Mouse (Mus musculus) liver, embryonic 12.5 days (tissue): Measurements from ENCODE around the gene Naaladl2. TPM values are rescaled to one million over a fixed set of nuclear protein-coding genes. Genes with fewer than 3 reads are reported as not detected.
"Not testable (repeated sequence)": the region's sequence is repeated elsewhere in the genome, so short reads cannot be mapped to it uniquely, and the experiment has no call there.

Source experiments
- ATAC-seq: fragments of 200-750 bp; cut with Nextera tagmentation; 2 replicates; pipeline ENCODE4 v1.8.0; 2017; ENCODE audit warnings: moderate number of reproducible peaks, mild to moderate bottlenecking, moderate library complexity
- H3K27ac ChIP-seq: fragments of 300-500 bp; sonication (generic); 2 replicates; pipeline ENCODE4 v1.5.1; 2016; ENCODE audit warnings: mild to moderate bottlenecking
- H3K27me3 ChIP-seq: fragments of 300-500 bp; sonication (generic); replicated peaks from 2 replicates; pipeline ENCODE4 v1.6.1; 2016; ENCODE audit warnings: mild to moderate bottlenecking, moderate library complexity
- H3K36me3 ChIP-seq: fragments of 300-500 bp; sonication (generic); 2 replicates; pipeline ENCODE4 v1.6.1; 2016; ENCODE audit warnings: mild to moderate bottlenecking, moderate library complexity
- H3K4me1 ChIP-seq: fragments of 300-500 bp; sonication (generic); 2 replicates; pipeline ENCODE4 v1.6.1; 2016
- H3K4me2 ChIP-seq: fragments of 300-500 bp; sonication (generic); 2 replicates; pipeline ENCODE4 v1.6.1; 2016; ENCODE audit warnings: mild to moderate bottlenecking, moderate library complexity
- H3K4me3 ChIP-seq: fragments of 300-500 bp; sonication (generic); 2 replicates; pipeline ENCODE4 v1.5.1; 2016; ENCODE audit warnings: mild to moderate bottlenecking, moderate library complexity
- H3K9ac ChIP-seq: fragments of 300-500 bp; sonication (generic); 2 replicates; pipeline ENCODE4 v1.6.1; 2016; ENCODE audit warnings: mild to moderate bottlenecking, moderate library complexity
- H3K9me3 ChIP-seq: fragments of 300-500 bp; sonication (generic); replicated peaks from 2 replicates; pipeline ENCODE4 v1.6.1; 2016; ENCODE audit warnings: mild to moderate bottlenecking, moderate library complexity
- WGBS: fragments of 180-500 bp; shearing (Covaris S2); methylation state at CpG from one replicate; pipeline ENCODE4 v1.1.7; 2016; ENCODE audit not compliant: insufficient replicate concordance; 5-methylcytosine and 5-hydroxymethylcytosine counted together
- polyA plus RNA-seq: library from polyadenylated mRNA; unstranded; fragments of >200 nt; fragmentation: Nextera tagmentation; extraction: Ambion mirVana; gene quantifications from 2 replicates; pipeline ENCODE4 v1.2.1, GENCODE M21; 2016

The Naaladl2 gene
- polyA plus RNA-seq, 1 experiment from 2014 or later, result 0.25 TPM

DNA sequence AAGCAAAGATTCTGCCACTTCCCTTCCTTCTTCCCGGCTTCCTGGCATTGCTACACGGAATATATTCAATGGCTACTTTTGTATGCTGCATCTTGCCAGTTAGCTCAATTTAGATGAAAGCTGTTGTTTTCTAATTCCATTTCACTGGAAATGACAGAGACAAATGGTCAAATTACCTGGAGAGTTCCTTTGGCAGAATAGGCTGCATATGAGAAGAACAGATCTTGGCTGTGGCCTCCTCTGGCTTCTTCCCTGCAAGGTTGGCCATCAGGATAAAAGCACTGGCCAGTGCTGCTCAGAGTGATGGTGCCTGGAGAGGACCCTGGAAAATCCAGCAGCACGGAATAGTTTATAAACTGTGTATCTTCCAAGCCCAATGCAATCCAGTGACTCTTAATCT lies 711.3 kb downstream of the Naaladl2 start:
- WGBS, result 59% methylated on average over 3 of the region's 3 CpGs
- H3K4me2 ChIP-seq, result no peak overlapping the region
- no peak for ATAC-seq
- H3K27me3 ChIP-seq, result no peaks in the 10 kb centered on the region
- no peaks in the 10 kb centered on the region for H3K4me1 ChIP-seq
- no peak overlapping the region for H3K27ac ChIP-seq
- H3K36me3 ChIP-seq, result no peaks in the 10 kb centered on the region
- H3K4me3 ChIP-seq, result no peak overlapping the region
- H3K9ac ChIP-seq, result no peak overlapping the region
- no peaks in the 10 kb centered on the region for H3K9me3 ChIP-seq

DNA sequence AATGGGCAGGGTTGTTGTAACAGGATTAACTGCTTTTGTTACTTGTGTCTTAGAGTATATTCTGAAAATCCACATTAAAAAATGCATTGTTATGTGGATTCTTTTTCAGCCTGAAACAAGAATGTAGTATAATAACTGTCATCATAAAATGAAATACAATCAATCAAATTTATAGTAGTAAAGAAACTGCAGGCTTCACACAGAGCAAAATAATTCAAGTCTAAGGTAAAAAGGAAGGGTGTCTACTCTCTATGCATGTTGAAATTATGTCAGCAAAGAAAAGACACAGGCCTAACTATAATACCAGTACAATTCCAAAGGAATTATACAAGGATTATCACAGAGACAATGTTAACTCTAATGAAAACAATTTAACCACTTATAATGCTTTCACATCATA lies 752.3 kb downstream of the Naaladl2 start:
- no peak overlapping the region for H3K27ac ChIP-seq
- no peaks in the 10 kb centered on the region for H3K4me1 ChIP-seq
- H3K9me3 ChIP-seq, result no peaks in the 10 kb centered on the region
- no peak overlapping the region for H3K4me2 ChIP-seq
- no peaks in the 10 kb centered on the region for H3K27me3 ChIP-seq
- H3K4me3 ChIP-seq, result no peak overlapping the region
- H3K36me3 ChIP-seq, result no peaks in the 10 kb centered on the region
- ATAC-seq, result no peak
- H3K9ac ChIP-seq, result no peak overlapping the region

DNA sequence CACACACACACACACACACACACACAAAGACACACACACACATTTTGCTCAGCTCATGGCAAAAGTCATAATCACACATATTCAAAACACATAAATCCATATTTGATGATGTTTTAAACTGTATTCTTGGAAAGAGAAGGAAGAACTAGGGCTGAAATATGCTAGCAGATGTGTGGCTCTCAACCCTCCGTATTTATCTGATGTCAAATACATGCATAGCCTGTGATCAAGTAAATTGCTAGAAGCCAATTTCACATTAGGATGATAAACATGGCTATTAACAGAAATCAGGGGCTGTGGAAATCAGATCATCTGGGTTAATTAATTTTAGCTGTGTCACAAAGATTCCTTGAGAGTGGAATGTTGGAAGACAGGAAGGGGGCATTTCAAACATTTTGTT lies 752.8 kb downstream of the Naaladl2 start:
- no peak for ATAC-seq
- H3K4me2 ChIP-seq, result no peak overlapping the region
- H3K9ac ChIP-seq, result no peak overlapping the region
- no peak overlapping the region for H3K4me3 ChIP-seq
- no peaks in the 10 kb centered on the region for H3K36me3 ChIP-seq
- H3K9me3 ChIP-seq, result no peaks in the 10 kb centered on the region
- H3K27me3 ChIP-seq, result no peaks in the 10 kb centered on the region
- WGBS, result 66% methylated on average over 1 of the region's 1 CpGs
- no peak overlapping the region for H3K27ac ChIP-seq
- H3K4me1 ChIP-seq, result no peaks in the 10 kb centered on the region

DNA sequence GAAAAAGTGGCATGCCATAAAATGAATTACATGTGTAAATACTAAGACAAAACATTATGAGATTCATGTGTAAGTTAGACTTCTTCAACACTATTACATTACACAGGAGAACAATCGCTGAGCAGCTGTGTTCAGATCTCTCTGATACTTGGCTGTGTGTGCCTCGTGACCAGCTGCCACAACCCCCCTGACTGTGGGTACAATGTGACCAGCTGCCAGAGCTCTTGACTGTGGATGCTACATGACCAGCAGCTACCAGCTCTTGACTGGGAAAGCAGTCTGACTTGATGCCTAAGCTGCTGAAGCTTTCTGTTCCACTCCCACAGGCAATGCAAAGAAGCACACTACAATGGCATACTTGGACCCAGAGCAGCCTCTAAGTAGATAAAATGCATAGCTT lies 789.1 kb downstream of the Naaladl2 start:
- H3K4me3 ChIP-seq, result no peak overlapping the region
- WGBS, result 46% methylated on average over 2 of the region's 2 CpGs

DNA sequence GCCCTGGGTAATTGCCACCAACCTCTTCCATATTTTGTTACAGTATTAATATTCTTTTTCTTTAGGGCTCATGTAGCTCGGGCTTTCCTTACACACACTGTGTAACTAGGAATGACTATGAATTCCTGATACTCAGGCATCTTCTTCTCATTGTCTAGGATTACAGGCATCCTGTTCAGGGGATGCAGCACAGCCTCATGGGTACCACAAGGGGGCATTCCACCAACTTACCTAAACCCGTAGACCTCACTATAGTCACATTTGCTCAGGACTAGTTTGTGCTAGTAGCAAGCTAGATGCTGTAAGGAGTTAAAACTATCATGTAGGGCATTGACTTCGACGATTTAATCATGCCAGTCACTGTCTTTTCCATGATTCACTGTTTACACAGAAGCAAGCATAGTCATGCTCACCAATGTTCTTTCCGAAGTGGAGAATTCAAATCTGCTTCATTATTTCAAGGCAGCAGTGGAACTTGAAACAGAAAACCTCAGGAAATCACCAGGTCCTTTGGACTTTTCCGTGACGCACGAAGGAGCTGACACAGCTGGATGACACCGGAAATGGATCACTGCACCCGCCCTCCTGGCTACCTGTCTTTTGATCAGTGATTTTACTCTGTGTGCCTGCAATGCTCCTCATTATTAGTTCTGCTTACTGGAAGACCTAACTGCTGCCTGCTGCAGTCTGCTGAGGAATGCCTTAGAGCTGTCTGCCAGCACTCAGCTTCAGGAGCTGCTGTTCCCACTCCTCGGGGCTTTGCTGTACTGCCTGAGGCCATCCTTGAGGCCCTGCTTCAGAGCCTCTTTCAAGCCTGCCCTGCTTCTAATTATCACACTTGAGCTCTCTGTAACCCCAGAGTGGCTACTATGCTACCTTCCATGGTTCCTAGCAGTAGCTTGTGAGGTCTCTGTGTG lies 822.3 kb downstream of the Naaladl2 start:
- no peak for ATAC-seq
- no peaks in the 10 kb centered on the region for H3K36me3 ChIP-seq
- H3K27ac ChIP-seq, result no peak overlapping the region
- H3K4me3 ChIP-seq, result no peak overlapping the region
- WGBS, result 61% methylated on average over 11 of the region's 11 CpGs
- no peaks in the 10 kb centered on the region for H3K27me3 ChIP-seq
- no peaks in the 10 kb centered on the region for H3K4me1 ChIP-seq
- H3K9me3 ChIP-seq, result no peaks in the 10 kb centered on the region
- H3K9ac ChIP-seq, result no peak overlapping the region
- H3K4me2 ChIP-seq, result no peak overlapping the region

More for the DNA sequence above, 789.1 kb downstream of the Naaladl2 start:
- H3K4me1 ChIP-seq, result no peaks in the 10 kb centered on the region
- no peak overlapping the region for H3K27ac ChIP-seq
- no peak overlapping the region for H3K4me2 ChIP-seq
- no peaks in the 10 kb centered on the region for H3K27me3 ChIP-seq
- no peaks in the 10 kb centered on the region for H3K9me3 ChIP-seq
- ATAC-seq, result no peak
- H3K36me3 ChIP-seq, result no peaks in the 10 kb centered on the region
- no peak overlapping the region for H3K9ac ChIP-seq

DNA sequence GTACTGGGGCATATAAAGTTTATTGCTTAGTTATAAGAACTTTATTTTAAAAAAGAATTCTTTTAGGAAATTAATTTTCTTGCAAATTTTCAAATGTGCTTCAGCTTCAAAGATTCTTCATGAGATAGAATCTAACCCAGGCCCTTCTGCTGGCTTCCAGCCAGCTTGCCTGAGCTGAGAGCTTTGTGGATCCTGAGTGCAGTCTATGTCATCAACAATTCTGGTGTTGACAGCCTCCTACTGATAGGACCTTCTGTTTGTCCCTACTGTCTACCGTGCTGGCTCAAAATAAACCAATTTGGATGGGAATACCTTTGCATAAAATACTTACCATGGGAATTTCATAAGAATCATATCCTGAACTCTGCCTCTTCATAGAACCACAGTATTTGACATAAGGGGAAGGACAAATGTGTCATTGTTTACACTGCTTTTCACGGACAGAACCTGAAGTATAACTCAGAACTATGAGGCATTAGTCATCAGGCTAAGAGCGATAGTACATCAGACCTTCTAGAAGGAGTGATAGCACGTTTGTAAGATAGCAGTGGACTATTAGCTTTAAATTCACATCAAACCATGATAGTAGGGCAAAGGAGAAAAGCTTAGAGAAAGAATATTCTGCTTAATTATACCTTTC lies 829.3 kb downstream of the Naaladl2 start:
- H3K36me3 ChIP-seq, result no peaks in the 10 kb centered on the region
- no peaks in the 10 kb centered on the region for H3K4me1 ChIP-seq
- no peaks in the 10 kb centered on the region for H3K27me3 ChIP-seq
- 0 out of 2 replicates have a peak, but pooled peaks cover 2% of the 10 kb centered on the region for H3K9me3 ChIP-seq
- no peak overlapping the region for H3K4me3 ChIP-seq
- H3K27ac ChIP-seq, result no peak overlapping the region
- ATAC-seq, result no peak
- H3K4me2 ChIP-seq, result no peak overlapping the region
- H3K9ac ChIP-seq, result no peak overlapping the region
- 50% methylated on average over 4 of the region's 4 CpGs for WGBS

DNA sequence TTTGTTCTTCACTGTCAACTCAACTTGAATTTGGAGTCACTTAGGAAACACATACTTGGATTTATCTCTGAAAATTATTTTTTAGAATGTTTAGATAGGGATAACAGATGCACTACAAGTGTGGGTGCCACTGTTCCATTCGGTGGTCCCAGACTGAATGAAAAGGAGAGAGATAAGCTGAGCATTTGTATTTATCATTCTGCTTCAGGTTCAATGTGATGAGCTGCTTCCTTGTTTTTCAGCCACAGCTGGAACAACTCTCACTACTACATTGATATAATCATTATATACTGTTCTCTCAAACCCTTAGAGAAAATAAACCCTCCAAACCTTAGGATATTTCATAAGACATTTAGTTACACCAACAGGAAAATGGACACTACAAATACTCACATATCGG lies 918.6 kb downstream of the Naaladl2 start:
- Histone ChIP-seq H3K36me3 (no peaks in the 10 kb centered on the region), H3K4me2 (no peak overlapping the region), H3K9me3 (no peaks in the 10 kb centered on the region), H3K27ac (no peak overlapping the region), H3K4me1 (no peaks in the 10 kb centered on the region), H3K9ac (no peak overlapping the region), H3K4me3 (no peak overlapping the region), H3K27me3 (no peaks in the 10 kb centered on the region)
- no peak for ATAC-seq
- WGBS, result 62% methylated on average over 2 of the region's 2 CpGs

DNA sequence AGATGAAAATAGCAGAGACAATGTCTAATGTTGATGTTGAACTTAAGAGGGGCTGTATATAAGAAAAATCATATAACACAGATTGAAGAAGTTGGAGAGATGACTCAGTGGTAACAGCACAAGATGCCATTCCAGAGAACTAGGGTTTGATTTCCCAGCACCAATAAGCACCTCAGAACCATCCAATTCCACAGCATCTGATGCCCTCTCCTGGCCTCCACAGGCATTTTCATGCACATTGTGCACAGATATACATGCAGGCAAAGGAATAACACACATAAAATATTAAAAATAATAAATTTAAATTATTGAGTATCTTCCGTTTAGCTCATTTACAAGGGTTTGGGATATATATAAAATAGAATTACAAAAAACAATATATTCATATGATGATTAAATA lies 926.6 kb downstream of the Naaladl2 start:
- Histone ChIP-seq H3K4me1 (no peaks in the 10 kb centered on the region), H3K4me3 (no peak overlapping the region), H3K27me3 (no peaks in the 10 kb centered on the region), H3K27ac (no peak overlapping the region), H3K4me2 (no peak overlapping the region), H3K9me3 (no peaks in the 10 kb centered on the region), H3K36me3 (no peaks in the 10 kb centered on the region), H3K9ac (no peak overlapping the region)
- whole genome bisulfite sequencing, result 62% methylated on average over 1 of the region's 1 CpGs
- no peak for ATAC-seq

DNA sequence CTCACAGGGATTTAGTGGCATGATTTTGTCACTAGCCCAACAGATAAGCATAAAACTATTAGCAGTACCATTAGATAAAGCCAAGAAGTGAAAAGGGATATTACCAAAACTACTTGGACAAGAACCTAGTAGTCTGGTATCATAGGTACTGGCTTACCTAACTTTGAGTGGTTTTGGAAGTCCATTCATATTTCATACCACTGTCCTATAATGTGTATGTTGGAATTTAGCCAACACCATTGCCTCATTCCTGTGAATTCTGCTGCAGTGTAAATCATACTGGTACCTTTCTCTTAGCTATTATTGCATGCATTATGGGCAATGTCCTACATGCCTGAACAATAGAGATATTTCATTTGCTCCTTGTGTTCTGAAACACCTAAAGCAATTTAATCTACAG lies 977.5 kb downstream of the Naaladl2 start:
- Histone ChIP-seq H3K27me3 (no peaks in the 10 kb centered on the region), H3K9ac (no peak overlapping the region), H3K36me3 (no peaks in the 10 kb centered on the region), H3K4me1 (no peaks in the 10 kb centered on the region), H3K4me2 (no peak overlapping the region), H3K9me3 (no peaks in the 10 kb centered on the region), H3K4me3 (no peak overlapping the region), H3K27ac (no peak overlapping the region)
- ATAC-seq, result no peak

DNA sequence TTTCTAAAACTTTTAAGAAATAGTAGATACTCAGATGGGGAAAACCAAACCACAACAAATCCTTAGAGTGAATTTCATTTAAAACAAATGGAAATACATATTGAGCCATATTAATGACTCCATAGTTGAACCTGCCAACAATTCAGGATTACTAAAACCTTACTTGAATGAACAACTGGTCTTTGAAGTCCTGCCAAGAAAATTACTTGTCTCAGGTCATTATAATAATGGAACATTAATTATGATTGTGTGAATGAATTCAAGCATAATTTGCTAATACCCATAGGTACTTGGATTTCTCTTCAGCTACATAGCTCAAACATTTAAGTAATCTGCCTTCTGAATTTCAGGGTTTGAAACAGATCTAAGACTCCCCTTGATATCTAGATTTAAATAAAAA lies 980.1 kb downstream of the Naaladl2 start:
- ATAC-seq, result no peak
- Histone ChIP-seq H3K9ac (no peak overlapping the region), H3K4me1 (no peaks in the 10 kb centered on the region), H3K9me3 (no peaks in the 10 kb centered on the region), H3K4me2 (no peak overlapping the region), H3K4me3 (no peak overlapping the region), H3K27ac (no peak overlapping the region), H3K27me3 (no peaks in the 10 kb centered on the region), H3K36me3 (no peaks in the 10 kb centered on the region)

DNA sequence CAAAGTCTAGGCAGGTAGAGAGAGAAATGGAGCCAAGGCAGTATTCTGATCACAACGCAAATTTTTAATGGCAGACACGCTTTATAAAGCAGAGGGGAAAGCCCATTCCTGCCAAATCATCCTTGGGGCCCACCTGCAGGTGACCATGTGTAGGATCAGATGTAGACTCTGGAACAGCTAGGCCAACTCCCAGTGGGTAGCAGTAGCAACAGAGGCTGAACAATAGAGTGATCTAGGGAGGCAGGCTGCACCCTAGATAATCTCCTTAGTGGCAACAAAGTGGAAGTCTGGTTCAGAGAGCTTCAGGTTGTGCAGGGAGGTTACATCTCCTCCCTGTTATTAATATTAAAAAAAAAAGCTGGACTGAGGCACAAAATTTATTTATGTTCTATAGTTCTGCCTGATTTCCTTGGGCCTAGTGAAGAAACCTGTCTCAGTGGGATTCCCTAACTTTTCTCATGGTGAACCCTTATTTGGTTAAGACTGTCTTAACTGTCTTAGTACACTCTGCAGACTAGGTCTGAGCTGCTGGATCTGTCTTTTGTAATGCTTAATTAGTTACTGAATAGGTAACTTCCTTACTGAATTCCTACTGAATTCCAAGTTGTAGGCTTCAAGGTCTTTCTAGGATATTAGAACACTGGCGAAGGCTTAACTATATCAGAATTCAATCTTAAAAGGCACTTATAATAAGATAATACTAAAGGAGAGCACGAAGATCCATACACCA lies 992.8 kb downstream of the Naaladl2 start:
- not testable (repeated sequence) for H3K36me3 ChIP-seq, H3K9ac ChIP-seq, H3K27me3 ChIP-seq, H3K4me3 ChIP-seq, H3K9me3 ChIP-seq, ATAC-seq, H3K4me1 ChIP-seq, H3K27ac ChIP-seq, H3K4me2 ChIP-seq
- WGBS, result 54% methylated on average over 4 of the region's 4 CpGs

DNA sequence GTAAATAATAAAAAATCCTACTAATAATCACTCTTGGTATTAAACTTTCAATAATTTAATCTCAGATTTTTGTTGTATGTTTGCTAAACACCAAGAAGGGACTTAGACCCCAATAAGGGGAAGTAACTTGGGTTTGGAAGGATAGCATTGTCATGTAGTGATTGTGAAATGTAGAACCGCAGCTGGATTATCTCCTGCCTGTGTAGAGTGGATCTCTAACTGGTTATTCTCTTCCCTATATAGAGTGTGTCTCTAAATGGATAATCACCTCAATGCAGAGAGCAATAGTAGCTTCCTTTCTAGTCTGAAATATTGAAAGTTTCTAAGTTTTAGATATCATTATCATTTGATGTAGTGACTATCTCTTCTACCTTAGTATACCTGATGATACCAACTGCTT lies 1001.3 kb downstream of the Naaladl2 start:
- H3K9me3 ChIP-seq, result no peaks in the 10 kb centered on the region
- H3K27ac ChIP-seq, result no peak overlapping the region
- H3K27me3 ChIP-seq, result no peaks in the 10 kb centered on the region
- H3K9ac ChIP-seq, result no peak overlapping the region
- H3K4me3 ChIP-seq, result no peak overlapping the region
- no peak overlapping the region for H3K4me2 ChIP-seq
- no peaks in the 10 kb centered on the region for H3K36me3 ChIP-seq
- 65% methylated on average over 1 of the region's 1 CpGs for WGBS
- ATAC-seq, result no peak
- no peaks in the 10 kb centered on the region for H3K4me1 ChIP-seq
